Mouse (Mus musculus) megakaryocyte-erythroid progenitor cell, adult 5-6 weeks (primary cell): ENCODE measurements around the gene Tiam1. TPM values are rescaled to one million over a fixed set of nuclear protein-coding genes. Genes with fewer than 3 reads are reported as not detected.

Experiments used
- ATAC-seq: replicated peaks from 2 replicates; pipeline ENCODE4 v1.8.0; 2016; ENCODE audit warnings: mild to moderate bottlenecking, inconsistent platforms; ENCODE audit not compliant: severe bottlenecking, poor library complexity, low FRiP score, low TSS enrichment
- total RNA-seq, 2 experiments: library from RNA; stranded (forward) in 1 of 2; stranded (reverse) in 1 of 2; fragments of 200-1000, 215-1000 nt in 1 of 2; fragments of >200 nt in 1 of 2; fragmentation: Nextera tagmentation in 1 of 2; gene quantifications; 2 replicates each; pipeline ENCODE4 v1.2.3; 2014 to 2017

Tiam1 gene
- total RNA-seq, 2 experiments from 2014 or later = 8.3 to 11.6 TPM

DNA sequence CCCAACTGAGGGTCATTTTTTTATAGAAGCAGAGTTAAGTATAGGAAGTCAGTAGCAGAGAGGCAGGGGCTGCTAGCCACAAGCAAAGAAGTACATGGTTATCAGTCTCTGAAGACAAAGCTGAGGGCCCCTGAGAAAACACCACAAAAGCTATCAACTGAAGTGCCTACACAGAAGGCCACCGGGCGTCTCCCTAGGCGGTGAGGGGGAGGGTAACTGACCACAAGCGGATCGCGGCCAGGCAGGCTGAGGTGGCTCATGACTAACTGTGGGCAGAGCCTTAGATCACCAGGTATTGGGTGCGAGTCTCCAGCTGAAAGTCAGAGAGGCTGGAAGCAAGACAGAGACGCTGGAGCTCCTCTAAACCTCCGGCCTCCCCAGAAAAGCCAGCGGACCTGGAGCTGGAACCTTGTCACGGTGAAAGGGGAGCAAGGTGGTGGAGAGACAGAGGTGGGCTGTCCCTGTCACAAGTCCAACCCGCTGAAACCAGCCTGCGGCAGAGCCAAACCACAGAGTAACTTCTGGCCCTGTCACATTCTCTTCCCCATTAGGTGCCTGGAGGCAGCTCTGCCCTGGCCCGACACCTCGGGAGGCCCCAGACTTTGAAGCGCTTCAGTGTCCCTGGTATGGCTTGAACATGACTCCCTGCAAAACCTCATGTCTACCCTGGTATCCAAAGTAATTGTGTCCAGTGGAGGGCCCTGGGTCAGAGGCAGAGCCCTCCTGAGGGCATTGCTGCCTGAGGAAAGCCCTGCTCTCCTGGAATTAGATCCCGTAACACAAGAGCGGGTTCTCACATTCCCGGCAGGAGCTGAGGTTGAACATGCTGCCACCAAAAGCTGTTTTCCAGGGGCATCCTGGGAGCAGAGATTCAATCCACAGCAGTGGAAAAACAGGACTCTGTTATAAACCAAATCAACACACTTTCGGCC, 271.3 kb downstream of the Tiam1 start:
- ATAC-seq = peak; percentile 64

DNA sequence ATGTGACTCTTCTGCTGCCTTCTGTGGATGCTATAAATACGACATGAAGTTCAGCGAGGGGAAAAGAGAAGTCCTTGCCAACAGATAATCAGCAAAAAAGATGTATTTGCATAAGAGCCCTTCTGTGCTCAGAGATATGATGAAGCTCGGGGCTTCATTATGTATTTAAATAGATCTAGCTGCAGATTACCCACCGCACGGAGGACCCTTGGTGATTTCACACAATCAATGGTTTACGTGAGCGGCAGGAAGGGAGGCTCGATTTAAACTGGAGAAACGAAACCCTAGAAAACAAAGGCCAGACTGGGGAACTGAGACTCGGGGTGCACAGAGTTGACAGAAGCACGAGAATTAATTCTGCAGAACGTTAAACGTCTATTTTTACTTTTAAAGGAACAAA, 272.2 kb downstream of the Tiam1 start:
- ATAC-seq = peak; percentile 66

DNA sequence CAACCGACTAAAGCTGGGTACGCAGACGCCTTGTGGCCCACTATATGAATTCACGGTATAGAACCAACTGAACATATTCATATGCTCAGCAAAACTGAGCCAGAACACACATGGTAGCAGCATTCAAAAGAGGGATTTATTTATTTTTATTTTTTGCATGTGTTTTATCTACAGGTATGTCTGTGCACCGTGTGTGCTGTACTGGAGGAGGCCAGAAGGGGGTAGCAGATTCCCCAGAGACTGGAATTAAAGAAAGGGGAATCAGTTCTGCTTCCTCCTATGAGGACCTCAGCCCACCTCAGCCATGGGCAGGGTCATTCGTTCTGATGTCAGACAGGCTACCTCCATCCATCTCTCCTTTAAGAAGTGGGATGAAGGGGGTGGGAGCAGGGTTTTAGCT, 273.5 kb downstream of the Tiam1 start:
- no peak for ATAC-seq

DNA sequence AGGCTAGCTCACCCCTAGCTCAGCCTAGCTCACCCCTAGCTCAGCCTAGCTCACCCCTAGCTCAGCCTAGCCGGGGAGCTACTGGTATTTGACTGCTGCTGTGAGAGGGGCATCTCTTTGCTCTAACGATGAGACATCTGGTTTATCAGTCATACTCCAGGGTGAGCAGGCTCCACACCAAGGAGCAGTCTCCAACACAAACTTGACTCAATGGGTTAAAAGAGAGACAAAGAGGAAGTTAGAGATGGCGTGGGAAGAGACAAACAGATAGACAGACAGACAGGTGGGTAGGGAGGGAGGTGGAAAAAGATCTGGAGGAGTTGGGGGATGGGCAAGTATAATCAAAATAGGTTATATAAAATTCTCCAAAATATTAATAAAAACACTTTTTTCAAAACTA, 275.1 kb downstream of the Tiam1 start:
- no peak for ATAC-seq

DNA sequence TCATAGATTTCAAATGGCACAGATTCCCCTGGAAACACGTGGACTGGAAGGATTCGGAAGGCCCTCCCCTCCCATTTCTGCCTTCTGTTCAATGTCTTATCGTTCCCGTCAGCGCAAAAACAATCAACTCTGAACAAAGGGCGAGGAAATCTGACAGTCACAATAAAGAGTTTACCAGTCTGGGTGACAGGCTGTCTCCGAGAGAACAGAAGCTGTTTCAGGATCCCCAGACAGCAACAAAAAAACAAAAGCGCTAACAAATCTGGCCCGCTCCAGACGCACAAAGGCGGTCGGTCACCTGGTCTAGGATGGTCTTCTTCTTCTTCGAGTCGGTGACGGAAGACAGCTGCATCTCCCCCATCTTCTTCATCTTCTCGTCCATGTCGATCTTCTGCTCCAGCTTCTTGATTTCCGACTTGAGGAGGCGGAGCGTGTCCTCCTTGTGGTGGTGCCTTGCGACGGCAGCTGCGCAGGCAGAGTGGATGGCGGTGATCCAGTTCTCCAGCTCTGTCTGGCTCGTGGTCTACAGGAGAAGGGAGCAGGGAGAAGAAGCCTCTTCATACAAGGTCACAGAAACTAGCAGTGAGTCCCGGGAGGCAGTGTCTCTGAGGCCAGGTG, 276.2 kb downstream of the Tiam1 start:
- ATAC-seq = no peak

DNA sequence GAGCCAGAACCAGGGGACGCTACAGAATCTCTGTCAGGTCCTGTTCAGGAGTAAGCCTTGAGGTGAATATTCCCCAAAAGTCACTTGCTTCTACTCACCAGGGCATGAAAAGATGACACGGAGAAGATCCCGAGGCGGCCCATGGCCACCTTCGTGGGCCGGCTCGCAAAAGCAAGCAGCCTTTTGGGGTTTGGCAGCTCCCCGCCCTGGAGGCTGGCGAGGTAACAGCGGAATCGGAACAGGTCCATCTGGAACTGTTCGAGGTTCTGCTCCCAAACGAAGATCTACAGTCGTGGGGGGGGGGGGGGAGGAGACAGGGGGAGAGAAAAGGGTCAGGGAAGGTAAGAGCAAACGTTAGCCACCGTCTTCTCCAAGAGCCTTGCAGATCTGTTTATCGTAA, 278.4 kb downstream of the Tiam1 start:
- no peak for ATAC-seq

DNA sequence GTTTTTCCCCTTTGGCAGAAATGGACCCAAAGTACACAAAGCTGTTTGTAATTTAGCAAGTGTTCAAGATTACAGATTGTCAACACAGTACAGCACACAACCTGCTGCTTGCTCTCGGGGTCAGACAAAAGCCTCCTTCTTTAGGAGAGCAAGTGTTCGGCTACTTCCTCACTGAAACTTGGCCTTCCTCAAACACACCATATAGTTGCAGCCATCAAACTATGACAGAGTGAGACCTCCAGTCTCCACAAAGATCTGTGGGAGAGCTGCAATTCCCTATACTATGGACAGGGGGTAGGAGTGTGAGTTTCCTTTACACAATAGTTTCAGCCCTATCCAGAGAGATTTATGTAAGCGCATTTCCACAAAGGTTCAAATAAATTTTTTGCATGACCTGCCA, 278.9 kb downstream of the Tiam1 start:
- ATAC-seq = no peak

DNA sequence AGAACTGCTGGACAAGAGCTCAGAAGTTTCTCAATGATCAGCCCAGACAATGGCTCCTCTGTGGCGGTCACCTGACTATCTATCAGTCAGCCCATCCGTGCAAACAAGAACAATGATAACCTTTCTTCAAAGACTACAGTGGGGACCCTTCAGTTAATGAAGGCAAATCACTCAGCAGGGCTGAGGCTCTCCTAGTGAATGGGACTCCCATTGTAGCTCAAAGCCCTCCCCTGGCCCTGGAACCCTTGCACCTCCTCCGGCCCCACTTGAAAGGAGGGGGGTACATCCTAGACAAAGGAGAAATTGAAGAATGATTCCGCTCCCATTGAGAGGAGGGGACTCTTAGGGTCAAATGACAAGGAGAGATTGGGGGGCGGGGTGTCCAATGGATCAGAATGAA, 280.3 kb downstream of the Tiam1 start:
- ATAC-seq = no peak

DNA sequence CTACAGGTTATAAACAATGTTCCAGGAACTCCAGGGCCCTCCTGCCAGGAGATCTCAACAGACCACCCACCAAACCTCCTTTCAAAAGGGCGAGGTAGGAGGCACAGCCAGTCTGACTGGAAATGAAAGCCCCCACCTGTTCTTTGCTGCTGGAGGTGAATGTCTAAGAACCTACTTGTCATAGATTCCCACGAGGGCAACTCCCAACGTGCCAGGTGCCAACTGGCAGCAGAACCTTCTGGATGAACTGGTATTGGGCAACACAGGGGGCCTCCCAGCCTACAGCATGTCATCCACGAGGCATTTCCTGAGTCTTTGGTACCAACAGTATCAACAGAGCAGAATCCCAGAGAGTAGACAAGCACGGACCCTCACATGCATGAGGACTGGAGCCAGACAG, 282.0 kb downstream of the Tiam1 start:
- no peak for ATAC-seq

DNA sequence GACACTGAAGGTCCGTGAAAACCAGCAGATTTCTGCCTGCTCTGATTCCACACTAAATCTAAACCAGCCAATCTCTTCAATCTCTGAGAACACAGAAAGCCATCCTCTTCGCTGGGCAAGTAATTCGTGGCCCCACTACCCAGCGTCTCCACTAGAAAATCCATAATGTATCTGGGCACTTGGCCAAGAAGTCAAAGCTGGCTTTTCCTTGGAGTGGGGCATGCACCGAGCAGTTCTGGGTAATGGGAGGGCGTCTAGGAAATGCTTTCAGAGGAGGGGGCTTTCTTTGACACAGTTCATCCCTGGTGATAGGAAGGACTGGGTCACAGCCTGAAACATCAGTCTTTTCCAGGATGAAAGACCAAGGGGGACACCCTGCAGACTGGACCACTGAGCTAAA, 282.9 kb downstream of the Tiam1 start:
- ATAC-seq = no peak

DNA sequence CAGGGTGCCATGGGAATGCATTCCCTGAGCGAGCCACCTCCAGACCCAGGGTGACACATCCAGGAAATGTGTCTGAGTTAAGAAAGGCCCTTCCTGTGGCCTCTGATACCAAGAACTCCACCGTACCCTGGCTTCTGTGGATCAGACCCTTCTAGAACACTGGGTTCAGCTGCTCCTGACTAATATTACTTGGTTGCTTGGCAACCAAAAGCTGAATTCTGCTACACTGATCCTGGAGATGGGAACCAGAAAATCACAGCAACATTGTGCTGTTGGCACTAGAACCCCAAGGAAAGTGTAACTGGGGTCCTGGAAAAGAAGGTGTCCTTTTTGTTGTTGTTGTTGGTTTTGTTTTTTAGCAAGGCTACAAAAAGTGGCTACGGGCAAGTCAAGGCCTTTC, 285.9 kb downstream of the Tiam1 start:
- no peak for ATAC-seq

DNA sequence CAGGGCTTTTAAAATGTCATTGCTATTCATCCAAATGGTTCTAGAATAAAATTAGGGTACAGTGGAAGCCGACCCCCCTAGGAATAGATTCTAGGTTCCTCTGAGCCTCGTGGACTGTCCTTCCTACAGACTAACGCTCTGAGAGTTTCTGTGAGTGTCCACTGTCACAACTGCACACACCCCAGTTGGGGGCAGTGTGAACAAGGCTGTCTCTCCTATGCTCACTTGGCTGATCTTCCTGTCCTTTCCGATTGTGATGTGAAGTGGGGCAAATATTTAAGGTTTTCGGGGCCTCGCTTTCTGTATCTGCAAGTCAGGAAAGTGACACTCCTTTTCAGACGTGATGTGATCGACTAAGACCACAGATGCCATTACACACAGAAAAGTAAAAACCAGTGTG, 288.8 kb downstream of the Tiam1 start:
- no peak for ATAC-seq

DNA sequence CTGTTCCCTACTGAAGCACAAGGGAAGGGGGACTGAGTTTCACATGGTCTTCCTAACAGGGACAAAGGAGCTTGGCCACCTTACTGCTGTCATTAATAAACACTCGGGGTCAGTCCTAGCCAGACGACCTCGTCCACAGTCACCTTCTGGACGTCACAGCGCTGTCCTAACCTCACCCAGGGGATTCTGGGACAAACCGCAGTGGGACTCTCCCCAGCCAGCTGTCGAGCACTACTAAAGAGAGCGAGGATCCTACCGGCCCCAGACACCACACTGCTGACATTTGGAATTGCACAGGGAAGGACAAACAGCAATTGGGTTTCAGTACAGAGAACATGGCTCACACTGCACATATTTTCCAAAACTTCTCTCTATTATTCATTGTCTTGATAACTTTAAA, 292.2 kb downstream of the Tiam1 start:
- ATAC-seq = no peak

DNA sequence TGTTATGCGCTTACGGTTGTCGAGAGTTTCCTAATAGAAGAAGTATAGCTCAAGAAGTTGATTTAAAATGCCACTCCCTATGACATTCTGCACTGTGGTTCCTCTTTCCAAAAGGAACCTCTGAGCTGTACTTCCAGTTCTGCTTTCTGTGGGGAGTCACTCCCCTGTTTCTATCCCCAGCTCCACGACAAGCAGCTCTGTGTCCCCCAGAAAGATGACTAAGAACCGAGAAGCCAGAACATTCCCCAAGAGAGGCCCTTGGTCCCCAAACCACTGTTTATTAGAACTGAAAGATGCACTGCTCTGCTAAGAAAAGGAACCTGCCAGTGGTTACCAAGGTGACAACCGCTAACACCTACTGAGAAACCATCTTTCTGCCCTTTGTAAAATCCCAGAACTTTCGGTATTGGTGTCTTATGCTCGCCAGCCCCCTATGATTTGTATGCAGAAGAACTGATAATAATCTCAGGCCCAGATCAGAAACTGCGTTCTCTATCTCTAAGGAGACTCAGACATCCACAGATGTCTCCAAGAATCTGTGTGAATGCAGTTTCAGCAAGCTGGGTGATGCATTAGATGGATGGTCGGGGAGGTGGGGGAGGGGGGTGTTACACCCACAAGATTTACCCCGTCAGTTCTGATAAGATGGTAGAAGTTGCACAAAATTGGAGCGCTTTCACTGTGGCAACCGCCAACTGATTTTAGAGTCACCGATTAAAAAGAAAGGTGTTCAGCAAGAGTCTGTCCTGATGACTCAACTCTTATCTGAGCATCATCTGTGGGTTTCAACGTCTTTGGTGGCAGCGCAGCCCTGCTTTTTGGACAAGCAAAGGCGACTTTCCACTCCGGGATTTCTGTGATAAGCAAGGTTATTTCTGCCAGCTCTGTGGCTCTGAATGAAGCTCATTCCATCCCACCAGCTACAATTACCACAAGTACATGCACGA, 294.6 kb downstream of the Tiam1 start:
- ATAC-seq = no peak

DNA sequence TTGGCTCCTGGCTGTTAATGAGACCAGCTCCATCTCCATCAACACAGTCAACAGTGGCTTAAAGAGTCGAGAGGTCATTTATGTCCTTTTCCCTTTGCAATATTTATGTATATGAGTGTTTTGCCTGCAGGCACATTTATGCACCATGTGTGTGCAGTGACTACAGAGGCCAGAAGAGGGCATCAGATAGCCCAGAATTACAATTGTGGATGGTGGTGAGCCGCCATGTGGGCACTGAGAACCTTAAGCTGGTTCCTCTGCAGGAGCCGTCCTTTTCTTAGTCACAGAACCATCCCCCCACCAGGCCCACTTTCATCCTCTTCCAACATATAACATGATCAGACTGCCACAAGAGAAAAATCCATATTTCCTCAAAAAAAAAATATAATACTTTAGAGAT, 295.4 kb downstream of the Tiam1 start:
- no peak for ATAC-seq

DNA sequence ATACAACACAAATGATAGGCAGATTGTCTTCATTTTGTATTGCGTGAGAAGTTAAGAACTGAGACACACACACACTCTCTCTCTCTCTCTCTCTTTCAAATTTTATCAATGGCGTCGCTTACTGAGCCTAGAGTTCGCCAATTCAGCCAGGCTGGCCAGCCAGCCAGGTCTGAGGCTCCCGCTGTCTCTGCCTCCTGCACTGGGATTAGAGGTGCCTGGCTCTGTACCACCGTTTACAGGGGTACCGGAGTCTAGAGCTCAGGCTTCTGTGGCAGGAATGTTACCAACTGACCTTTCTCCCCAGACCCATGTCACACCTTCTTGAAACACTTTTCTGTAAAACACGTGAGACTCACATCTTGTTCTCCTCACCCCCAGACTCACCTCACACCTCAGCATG, 298.1 kb downstream of the Tiam1 start:
- no peak for ATAC-seq

DNA sequence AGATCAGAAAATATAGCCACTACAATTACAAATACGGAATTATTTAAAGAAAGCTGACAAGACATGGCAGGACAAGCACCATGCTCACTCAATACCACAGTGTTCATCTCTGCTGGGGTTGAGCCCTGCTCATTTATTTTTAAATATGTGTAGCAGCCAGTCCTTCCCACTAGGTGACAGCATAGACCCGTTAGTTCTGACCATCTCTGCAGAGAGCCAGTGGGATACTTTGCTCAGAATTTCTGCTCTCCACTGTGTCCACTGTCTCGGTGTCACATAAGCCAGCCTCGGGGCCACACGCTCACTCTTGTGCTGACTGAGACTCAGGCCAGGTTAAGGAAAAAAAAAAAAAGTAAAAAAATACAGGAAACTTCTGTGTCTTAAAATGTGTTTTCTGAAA, 299.0 kb downstream of the Tiam1 start:
- ATAC-seq = peak; percentile 77

DNA sequence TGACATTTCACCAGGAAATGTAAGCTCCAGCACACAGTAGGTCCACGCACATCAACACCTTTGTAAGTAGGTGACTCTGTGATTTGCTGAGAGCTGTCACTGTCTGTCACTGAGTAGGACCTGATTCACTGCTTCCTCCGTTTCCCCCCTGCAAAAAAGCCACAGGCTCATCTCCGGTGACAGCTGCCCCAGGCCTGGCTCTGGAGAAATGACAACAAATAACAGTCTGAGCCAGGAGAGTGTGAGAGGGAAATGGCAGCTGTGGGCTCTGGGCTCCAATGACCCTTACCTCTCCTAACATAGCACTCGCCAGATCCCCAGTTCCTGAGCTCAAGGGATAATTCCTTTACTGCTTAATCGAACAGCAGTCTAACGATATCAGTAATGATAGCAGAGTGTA, 301.7 kb downstream of the Tiam1 start:
- no peak for ATAC-seq

DNA sequence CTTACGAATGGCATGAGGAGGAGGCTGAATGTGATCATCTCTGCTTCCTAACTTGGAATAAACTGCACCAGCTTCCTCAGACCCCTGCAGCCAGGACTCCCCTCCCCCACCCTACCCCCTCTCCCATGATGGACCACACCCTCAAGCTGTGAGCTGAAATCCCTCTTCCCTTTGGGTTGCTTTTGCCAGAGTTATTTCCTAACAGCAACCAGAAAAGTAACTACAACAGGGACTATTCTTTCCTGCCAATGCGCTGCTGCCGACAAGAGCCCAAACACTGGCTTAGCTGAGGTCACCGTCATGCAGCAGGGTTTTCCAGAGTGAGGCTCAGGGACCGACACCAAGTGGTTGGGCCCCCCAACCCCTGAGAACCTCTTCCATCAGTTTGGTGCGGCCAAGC, 303.2 kb downstream of the Tiam1 start:
- ATAC-seq = no peak

DNA sequence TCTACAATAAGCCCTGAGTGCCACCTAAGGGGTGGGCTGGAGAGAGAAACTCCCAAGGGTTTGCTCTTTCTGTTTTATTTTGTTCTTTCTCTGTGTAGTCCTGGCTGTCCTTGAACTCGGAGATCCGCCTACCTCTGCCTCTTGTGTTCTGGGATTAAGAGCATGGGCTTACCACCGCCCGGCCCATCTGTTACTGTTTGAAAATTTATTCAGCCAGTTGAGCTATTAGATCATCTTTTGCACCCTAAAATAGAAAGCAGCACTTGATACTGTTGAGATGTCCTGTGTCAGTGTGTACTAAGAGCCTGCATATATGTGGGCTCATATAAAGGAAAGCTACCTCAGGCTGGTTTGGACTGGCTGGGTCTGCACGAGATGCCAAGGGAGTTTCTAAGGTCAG, 303.7 kb downstream of the Tiam1 start:
- no peak for ATAC-seq
